Mouse (Mus musculus) ES-E14 (cell line): ENCODE data around the gene Slc9c1. TPM values are rescaled to one million over a fixed set of nuclear protein-coding genes. Genes with fewer than 3 reads are reported as not detected.

Source experiments
- DNase-seq: peaks from one replicate; pipeline ENCODE4 v3.0.0-alpha.2; 2013; ENCODE audit warnings: low read depth, low spot score
- H3K27ac ChIP-seq: 2 replicates; pipeline ENCODE4 v1.5.1; 2012; ENCODE audit warnings: low read depth, mild to moderate bottlenecking, low read length, moderate library complexity, mixed read lengths; ENCODE audit not compliant: poor library complexity, insufficient read depth, severe bottlenecking
- H3K36me3 ChIP-seq: 2 replicates; pipeline ENCODE4 v1.6.1; 2012; ENCODE audit warnings: mild to moderate bottlenecking, low read length, moderate library complexity, mixed read lengths; ENCODE audit not compliant: control insufficient read depth, poor library complexity, insufficient read depth, severe bottlenecking
- H3K4me1 ChIP-seq, 2 experiments: fragments of 150-350 bp in 1 of 2; sonication (generic) in 1 of 2; 2 replicates each; pipeline ENCODE4 v1.6.1; 2012; ENCODE audit warnings: low read length in 2 of 2, mild to moderate bottlenecking in 1 of 2, mixed read lengths in 1 of 2; ENCODE audit not compliant: control insufficient read depth in 2 of 2, insufficient read depth in 2 of 2, poor library complexity in 1 of 2
- H3K4me3 ChIP-seq, 2 experiments: fragments of 150-350 bp in 1 of 2; sonication (generic) in 1 of 2; 2 replicates each; pipeline ENCODE4 v1.5.1; 2012; ENCODE audit warnings: low read length in 2 of 2, low read depth in 1 of 2, mild to moderate bottlenecking in 1 of 2, mixed read lengths in 1 of 2; ENCODE audit not compliant: insufficient read depth in 1 of 2, poor library complexity in 1 of 2, severe bottlenecking in 1 of 2
- H3K9ac ChIP-seq: 2 replicates; pipeline ENCODE4 v1.6.1; 2012; ENCODE audit warnings: low read depth, mild to moderate bottlenecking, low read length, mixed read lengths; ENCODE audit not compliant: poor library complexity, insufficient read depth, severe bottlenecking
- H3K9me3 ChIP-seq: fragments of 150-350 bp; sonication (generic); 2 replicates; pipeline ENCODE4 v1.6.1; 2012; ENCODE audit warnings: low read depth, mild to moderate bottlenecking, low read length; ENCODE audit not compliant: control insufficient read depth, insufficient read depth
- CHD2 ChIP-seq: IDR thresholded peaks from 2 replicates; pipeline ENCODE4 v1.6.1; 2014; ENCODE audit warnings: mild to moderate bottlenecking, low read depth, low read length, inconsistent platforms
- HCFC1 ChIP-seq: IDR thresholded peaks from 2 replicates; pipeline ENCODE4 v1.6.1; 2012; ENCODE audit warnings: low read length, inconsistent platforms, borderline replicate concordance; ENCODE audit not compliant: insufficient read depth
- MAFK ChIP-seq: IDR thresholded peaks from 2 replicates; pipeline ENCODE4 v1.6.1; 2014; ENCODE audit warnings: mild to moderate bottlenecking, low read depth, low read length, inconsistent platforms; ENCODE audit not compliant: insufficient read depth
- ZC3H11A ChIP-seq: IDR thresholded peaks from 2 replicates; pipeline ENCODE4 v1.6.1; 2012; ENCODE audit warnings: low read depth, mild to moderate bottlenecking, inconsistent platforms, low read length, borderline replicate concordance
- ZNF384 ChIP-seq: IDR thresholded peaks from 2 replicates; pipeline ENCODE4 v1.6.1; 2012; ENCODE audit warnings: low read depth, low read length, inconsistent platforms
- in situ Hi-C, 2 experiments: fragments of 600-800 bp; cut with MboI; formaldehyde crosslinking; loops; one replicate each; pipeline ENCODE4 v1.15.1; 2025; ENCODE audit warnings: low sequenced_read_pairs in 2 of 2, inconsistent platforms in 1 of 2; ENCODE audit not compliant: unreplicated experiment in 2 of 2
- total RNA-seq: library from RNA; depleted of rRNA; stranded (reverse); fragments of 300-350 nt; gene quantifications from 2 replicates; pipeline ENCODE4 v1.2.3, GENCODE M21; 2012; rRNA removed

Slc9c1 gene
- total RNA-seq, 1 experiment, result not detected

DNA sequence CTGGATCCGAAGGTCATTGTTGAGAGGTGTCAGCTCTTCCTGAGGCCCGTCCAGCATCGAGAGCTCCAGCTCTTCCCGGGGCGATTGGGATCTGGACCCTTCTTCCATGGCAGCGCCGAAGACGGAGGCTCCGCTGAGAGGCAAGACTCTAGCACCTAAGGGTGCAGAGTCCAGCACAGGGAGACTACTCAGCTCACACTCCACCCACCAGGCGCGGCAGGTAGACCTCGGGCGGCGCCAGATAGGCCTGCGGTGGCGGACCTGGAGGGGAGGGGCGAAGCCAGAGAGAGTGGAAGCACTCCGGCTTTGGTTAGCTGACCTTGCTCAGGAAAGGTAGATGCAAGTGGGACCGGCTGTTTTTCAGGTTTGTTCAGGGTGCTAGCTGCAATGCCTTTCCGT, 118.8 kb downstream of the Slc9c1 start, which contains the start of gene BC016579:
Gene BC016579 (minus strand): TSS at position 135 of the 399 bp plus-strand sequence.
- Histone ChIP-seq H3K4me3 (peak within 1 kb of the TSS; percentile 36 to 59), H3K9ac (no peak within 1 kb of the TSS)
- no peak for DNase-seq

DNA sequence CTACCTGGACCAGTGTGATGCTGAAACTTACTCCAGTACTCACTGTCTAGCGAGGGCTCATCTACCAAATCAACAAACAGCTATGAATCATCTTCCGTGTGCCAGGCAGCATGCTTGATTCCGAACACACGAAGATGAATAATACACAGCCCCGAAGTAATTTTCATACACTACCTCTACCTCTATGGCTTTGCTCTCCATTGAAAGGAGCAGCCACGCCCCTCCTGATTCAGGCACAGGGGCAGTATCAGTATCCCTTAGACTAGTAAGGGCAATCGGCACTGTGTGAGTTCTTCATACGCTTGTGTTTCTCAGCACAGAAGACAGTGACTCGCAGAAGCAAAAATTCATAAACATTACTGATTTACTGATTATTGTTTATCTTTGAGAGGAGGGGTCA, 119.4 kb downstream of the Slc9c1 start:
- in situ Hi-C loops, result no loop called here
- no peak for DNase-seq
- H3K9me3 ChIP-seq, result no peaks in the 10 kb centered on the region
- H3K4me3 ChIP-seq, result no peak overlapping the region
- no peak overlapping the region for H3K27ac ChIP-seq
- no peak overlapping the region for H3K9ac ChIP-seq
- TF ChIP-seq ZC3H11A, result no peak
- TF ChIP-seq ZNF384, result no peak
- TF ChIP-seq CHD2, result no peak
- no peak for TF ChIP-seq HCFC1
- no peak for TF ChIP-seq MAFK
- H3K4me1 ChIP-seq, result 0 out of 4 replicates have a peak, but pooled peaks cover 0 to 2% of the 10 kb centered on the region in 2 experiments
- H3K36me3 ChIP-seq, result no peaks in the 10 kb centered on the region

More for the DNA sequence above, 118.8 kb downstream of the Slc9c1 start, which contains the start of gene BC016579:
- H3K27ac ChIP-seq, result no peak within 1 kb of the TSS
- no peak for TF ChIP-seq ZNF384
- TF ChIP-seq HCFC1, result no peak
- TF ChIP-seq ZC3H11A, result no peak
- no peak for TF ChIP-seq MAFK
- TF ChIP-seq CHD2, result no peak
- in situ Hi-C loops, result no loop called here
- no peaks in the 10 kb centered on the region for H3K9me3 ChIP-seq
- 0 out of 4 replicates have a peak, but pooled peaks cover 0 to 2% of the 10 kb centered on the region in 2 experiments for H3K4me1 ChIP-seq
- no peaks in the 10 kb centered on the region for H3K36me3 ChIP-seq

Other genes starting within 250 kb of the Slc9c1 start
- gene Cd200, start 126.3 kb upstream of the Slc9c1 start, total RNA-seq, result 1.2 and 13.3 TPM in 2 replicates
- gene Gm609, start 42.3 kb upstream of the Slc9c1 start, total RNA-seq, result not detected in 2 replicates
- gene Gm17783, start 3.3 kb upstream of the Slc9c1 start, total RNA-seq, result not detected in 2 replicates
- gene Gcsam, start 75.1 kb downstream of the Slc9c1 start, total RNA-seq, result not detected in 2 replicates
- 0.21 and 0.27 TPM in 2 replicates for gene BC016579, start 118.8 kb downstream of the Slc9c1 start, total RNA-seq
- gene Tmprss7, start 158.3 kb downstream of the Slc9c1 start, total RNA-seq, result 0.09 and 0.11 TPM in 2 replicates
- 5.1 and 5.4 TPM in 2 replicates for gene Tagln3, start 189.3 kb downstream of the Slc9c1 start, total RNA-seq
- 13.2 and 16.0 TPM in 2 replicates for gene Abhd10, start 207.6 kb downstream of the Slc9c1 start, total RNA-seq